Mouse (Mus musculus) stomach, embryonic 14.5 days (tissue): ENCODE measurements at regions not wholly inside any gene's neighbourhood (a gene's known extent, or its start where the extent isn't known, plus 50 kb on each side); places are given as distances from the start of the nearest gene placed in this dataset.

ENCODE experiments used
- ATAC-seq: fragments of 200-750 bp; cut with Nextera tagmentation; 2 replicates; pipeline ENCODE4 v1.8.0; 2017; ENCODE audit warnings: low read depth, moderate TSS enrichment; ENCODE audit not compliant: insufficient number of reproducible peaks, insufficient read depth, low FRiP score
- H3K27ac ChIP-seq: fragments of 300-500 bp; sonication (generic); 2 replicates; pipeline ENCODE4 v1.5.1; 2014; ENCODE audit warnings: mild to moderate bottlenecking, low read length, moderate library complexity, mixed read lengths
- H3K27me3 ChIP-seq: fragments of 300-500 bp; sonication (generic); 2 replicates; pipeline ENCODE4 v1.6.1; 2014; ENCODE audit warnings: low read length, control low read depth, mixed read lengths; ENCODE audit not compliant: control insufficient read depth, insufficient read depth
- H3K36me3 ChIP-seq: fragments of 300-500 bp; sonication (generic); 2 replicates; pipeline ENCODE4 v1.6.1; 2014; ENCODE audit warnings: mild to moderate bottlenecking, control low read depth, low read length, moderate library complexity, mixed read lengths; ENCODE audit not compliant: control insufficient read depth, insufficient read depth
- H3K4me1 ChIP-seq: fragments of 300-500 bp; sonication (generic); 2 replicates; pipeline ENCODE4 v1.6.1; 2014; ENCODE audit warnings: low read length, control low read depth, mixed read lengths; ENCODE audit not compliant: control insufficient read depth, insufficient read depth
- H3K4me2 ChIP-seq: fragments of 300-500 bp; sonication (generic); replicated peaks from 2 replicates; pipeline ENCODE4 v1.6.1; 2014; ENCODE audit warnings: low read depth, low read length, control low read depth
- H3K4me3 ChIP-seq: fragments of 300-500 bp; sonication (generic); 2 replicates; pipeline ENCODE4 v1.5.1; 2014; ENCODE audit warnings: low read depth, low read length, control low read depth
- H3K9ac ChIP-seq: fragments of 300-500 bp; sonication (generic); replicated peaks from 2 replicates; pipeline ENCODE4 v1.6.1; 2014; ENCODE audit warnings: low read depth, mild to moderate bottlenecking, control low read depth, low read length, moderate library complexity, mixed read lengths
- H3K9me3 ChIP-seq: fragments of 300-500 bp; sonication (generic); 2 replicates; pipeline ENCODE4 v1.6.1; 2016; ENCODE audit warnings: low read depth, low read length, control low read depth; ENCODE audit not compliant: control insufficient read depth
- WGBS: fragments of 180-500 bp; shearing (Covaris S2); extraction: QIAGEN DNeasy Blood & Tissue Kit; methylation state at CpG from one replicate; pipeline ENCODE4 v1.1.7; 2014; 5-methylcytosine and 5-hydroxymethylcytosine counted together

DNA sequence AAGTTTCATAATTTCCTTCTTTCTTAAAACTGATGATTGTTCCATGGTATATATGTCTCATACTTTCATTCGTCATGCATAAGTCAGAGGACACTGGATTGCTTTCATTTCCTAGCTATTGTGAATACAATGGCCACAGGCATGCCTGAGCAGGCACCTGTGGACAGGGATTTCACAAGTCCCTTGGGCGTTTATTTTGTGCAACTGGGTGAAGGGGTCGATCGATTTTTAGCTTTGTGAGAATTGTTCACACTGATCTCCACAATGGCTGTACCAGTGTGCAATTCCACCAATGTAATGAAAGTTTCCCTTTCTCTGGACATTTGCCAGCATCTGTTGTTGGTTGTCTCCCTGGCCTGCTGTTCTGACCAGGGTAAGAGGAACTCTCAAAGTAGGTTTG, 405.2 kb upstream of the Hs6st1 start:
- Histone ChIP-seq H3K9me3 (no peaks in the 10 kb centered on the region), H3K9ac (no peak overlapping the region), H3K36me3 (no peaks in the 10 kb centered on the region), H3K4me2 (no peak overlapping the region), H3K4me1 (no peaks in the 10 kb centered on the region), H3K27ac (no peak overlapping the region), H3K4me3 (no peak overlapping the region), H3K27me3 (no peaks in the 10 kb centered on the region)
- 74% methylated on average over 4 of the region's 4 CpGs for WGBS
- ATAC-seq: no peak

DNA sequence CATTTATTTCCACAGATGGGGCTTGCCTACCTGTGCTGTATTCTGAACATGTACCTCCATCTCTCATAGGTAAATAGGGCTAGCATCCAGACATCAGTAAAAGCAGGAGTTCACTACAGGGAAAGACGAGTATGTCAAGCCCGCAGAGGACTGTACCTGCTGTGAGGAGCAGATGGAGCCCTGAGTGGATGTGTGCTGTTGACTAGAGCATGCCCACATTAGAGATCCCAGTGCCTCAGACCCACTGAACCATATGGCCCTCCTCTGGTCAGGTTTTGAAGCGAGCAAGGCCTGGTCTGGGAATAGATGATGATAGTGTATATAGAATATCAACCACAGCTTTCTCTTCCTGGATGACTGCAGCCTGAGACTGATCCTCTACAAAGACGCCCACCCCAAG, 394.7 kb upstream of the Hs6st1 start:
- Histone ChIP-seq H3K27me3 (no peaks in the 10 kb centered on the region), H3K9me3 (no peaks in the 10 kb centered on the region), H3K4me3 (no peak overlapping the region), H3K36me3 (no peaks in the 10 kb centered on the region), H3K4me2 (no peak overlapping the region), H3K9ac (no peak overlapping the region), H3K4me1 (no peaks in the 10 kb centered on the region), H3K27ac (no peak overlapping the region)
- no peak for ATAC-seq
- WGBS: 84% methylated on average over 4 of the region's 4 CpGs

DNA sequence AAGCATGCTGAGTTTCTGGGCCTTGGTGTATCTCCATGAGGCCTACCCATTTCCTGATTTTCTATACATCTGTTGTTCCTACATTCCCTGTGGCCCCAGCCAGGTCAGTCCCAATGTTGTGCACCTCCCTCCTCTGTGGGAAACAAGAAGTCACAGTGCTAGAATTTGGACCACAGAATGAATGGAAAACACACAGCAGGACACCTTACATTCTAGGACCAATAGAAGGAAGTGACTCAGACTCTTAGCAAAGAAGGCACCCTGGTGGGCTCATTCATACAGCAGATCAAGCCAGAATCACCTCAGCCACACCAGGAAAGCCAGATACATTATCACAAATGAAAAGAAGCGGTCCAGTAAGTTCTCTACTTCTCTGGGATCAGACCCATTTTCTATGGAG, 394.2 kb upstream of the Hs6st1 start:
- Histone ChIP-seq H3K4me3 (no peak overlapping the region), H3K9ac (no peak overlapping the region), H3K36me3 (no peaks in the 10 kb centered on the region), H3K27me3 (no peaks in the 10 kb centered on the region), H3K4me1 (no peaks in the 10 kb centered on the region), H3K9me3 (no peaks in the 10 kb centered on the region), H3K27ac (no peak overlapping the region), H3K4me2 (no peak overlapping the region)
- no peak for ATAC-seq
- 93% methylated on average over 1 of the region's 1 CpGs for WGBS

DNA sequence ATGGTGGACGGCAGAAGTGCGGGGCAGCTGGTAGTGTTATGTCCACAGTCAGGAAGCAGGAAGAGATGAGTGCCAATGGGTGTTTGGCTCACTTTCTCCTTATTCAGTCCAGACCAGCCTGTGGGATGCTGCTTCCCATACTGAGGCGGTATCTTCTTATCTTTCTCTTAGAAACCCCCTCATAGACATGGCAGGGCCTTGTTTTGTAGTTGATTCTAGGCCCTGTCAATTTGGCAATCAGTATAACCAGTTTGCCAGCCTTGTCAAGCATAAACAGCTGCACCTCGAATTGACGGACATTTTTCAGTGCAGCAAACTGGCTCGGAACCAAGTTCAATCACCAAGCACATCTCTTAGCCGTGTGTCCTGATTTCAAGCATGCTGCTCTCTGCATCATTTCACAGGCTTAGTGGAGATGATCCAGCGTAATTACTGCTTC, 385.7 kb upstream of the Hs6st1 start:
- no peaks in the 10 kb centered on the region for H3K36me3 ChIP-seq
- no peaks in the 10 kb centered on the region for H3K9me3 ChIP-seq
- no peak for ATAC-seq
- WGBS: 81% methylated on average over 8 of the region's 8 CpGs
- no peak overlapping the region for H3K9ac ChIP-seq
- H3K4me2 ChIP-seq: no peak overlapping the region
- no peaks in the 10 kb centered on the region for H3K4me1 ChIP-seq
- H3K27me3 ChIP-seq: no peaks in the 10 kb centered on the region
- no peak overlapping the region for H3K27ac ChIP-seq
- no peak overlapping the region for H3K4me3 ChIP-seq

DNA sequence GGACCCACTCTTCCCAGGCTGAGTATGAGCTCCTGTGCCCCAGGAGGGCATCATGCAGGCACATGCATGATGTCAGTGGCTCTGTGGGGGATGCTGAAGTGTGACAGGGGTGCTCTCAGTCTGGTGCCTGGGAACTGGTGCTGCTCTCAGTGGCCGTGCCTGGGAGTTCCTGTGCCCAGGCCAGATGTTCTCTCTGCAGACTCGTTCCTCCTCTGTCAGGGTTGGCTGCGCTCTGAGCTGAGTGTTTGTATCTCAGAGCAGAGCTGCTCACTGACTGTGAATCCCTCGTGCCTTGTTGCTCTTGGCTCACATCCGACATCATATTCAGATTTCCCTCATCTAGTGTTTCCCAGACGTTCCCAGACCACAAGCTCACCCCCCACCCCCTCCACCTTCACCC, 382.5 kb upstream of the Hs6st1 start:
- Histone ChIP-seq H3K4me1 (no peaks in the 10 kb centered on the region), H3K4me2 (no peak overlapping the region), H3K36me3 (no peaks in the 10 kb centered on the region), H3K27ac (no peak overlapping the region), H3K9ac (no peak overlapping the region), H3K27me3 (no peaks in the 10 kb centered on the region), H3K9me3 (no peaks in the 10 kb centered on the region), H3K4me3 (no peak overlapping the region)
- 51% methylated on average over 6 of the region's 6 CpGs for WGBS
- ATAC-seq: no peak

DNA sequence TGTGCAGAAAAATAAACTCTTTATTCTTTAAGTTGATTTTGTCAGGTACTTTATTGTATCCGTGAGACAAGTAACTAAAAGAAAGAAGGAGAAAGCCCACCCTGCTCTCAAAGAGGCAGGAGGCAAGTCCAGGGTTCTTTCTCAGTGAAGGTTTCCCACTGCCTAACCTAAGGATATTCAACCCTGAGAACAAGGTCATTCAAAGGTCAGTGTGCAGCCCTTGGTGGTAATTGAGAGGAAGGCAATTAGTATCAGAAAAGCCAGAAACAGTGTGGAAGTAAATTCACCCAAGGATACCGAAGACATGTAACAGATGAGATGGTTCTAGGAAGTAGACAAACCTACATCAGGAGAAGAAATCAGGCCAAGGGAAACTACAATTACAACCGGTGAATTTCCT, 373.9 kb upstream of the Hs6st1 start:
- Histone ChIP-seq H3K27ac (no peak overlapping the region), H3K4me2 (no peak overlapping the region), H3K36me3 (no peaks in the 10 kb centered on the region), H3K9ac (no peak overlapping the region), H3K9me3 (no peaks in the 10 kb centered on the region), H3K4me3 (no peak overlapping the region), H3K4me1 (no peaks in the 10 kb centered on the region), H3K27me3 (no peaks in the 10 kb centered on the region)
- ATAC-seq: no peak
- WGBS: 44% methylated on average over 3 of the region's 3 CpGs

DNA sequence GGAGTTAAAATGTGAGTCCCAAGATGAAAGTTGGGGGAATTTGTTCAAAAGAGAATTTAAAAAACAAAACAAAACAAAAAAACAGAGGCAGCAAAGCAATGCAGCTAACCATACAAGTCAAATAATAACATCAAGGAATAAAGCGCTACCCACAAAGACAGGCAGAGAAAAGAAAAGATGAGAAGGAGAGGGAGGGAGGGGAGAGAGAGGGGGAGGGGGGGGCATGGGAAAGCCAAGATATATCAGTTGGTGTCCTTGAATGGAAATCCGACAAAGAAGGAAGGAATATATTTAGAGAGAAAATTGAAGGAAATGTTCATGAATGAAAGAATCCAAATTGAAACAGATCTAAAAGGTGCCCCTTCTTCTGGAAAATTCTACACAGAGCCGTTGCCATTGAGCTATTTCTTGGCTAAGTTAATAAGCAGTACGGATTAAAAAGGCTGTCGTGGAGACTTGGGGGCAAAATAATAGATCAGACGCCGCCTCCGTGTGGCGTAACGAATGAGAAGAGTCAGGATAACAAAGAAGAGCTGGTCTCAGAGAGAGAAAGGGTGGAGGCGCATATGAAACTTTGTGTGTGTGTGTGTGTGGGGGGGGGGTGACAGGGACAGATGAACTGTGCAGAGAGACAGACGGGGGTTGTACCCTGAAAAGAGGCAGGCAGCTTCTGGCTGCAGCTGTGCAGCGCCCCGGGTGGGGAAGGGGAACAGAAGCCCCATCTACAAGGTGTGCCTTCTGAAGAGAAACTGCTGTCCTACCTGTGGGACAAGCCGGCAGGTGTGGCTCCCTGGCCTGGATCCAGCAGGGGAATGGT, 373.2 kb upstream of the Hs6st1 start:
- no peaks in the 10 kb centered on the region for H3K36me3 ChIP-seq
- WGBS: 54% methylated on average over 15 of the region's 15 CpGs
- no peak overlapping the region for H3K9ac ChIP-seq
- H3K4me3 ChIP-seq: no peak overlapping the region
- no peak overlapping the region for H3K4me2 ChIP-seq
- H3K27ac ChIP-seq: no peak overlapping the region
- H3K9me3 ChIP-seq: no peaks in the 10 kb centered on the region
- H3K4me1 ChIP-seq: no peaks in the 10 kb centered on the region
- no peak for ATAC-seq
- H3K27me3 ChIP-seq: no peaks in the 10 kb centered on the region

DNA sequence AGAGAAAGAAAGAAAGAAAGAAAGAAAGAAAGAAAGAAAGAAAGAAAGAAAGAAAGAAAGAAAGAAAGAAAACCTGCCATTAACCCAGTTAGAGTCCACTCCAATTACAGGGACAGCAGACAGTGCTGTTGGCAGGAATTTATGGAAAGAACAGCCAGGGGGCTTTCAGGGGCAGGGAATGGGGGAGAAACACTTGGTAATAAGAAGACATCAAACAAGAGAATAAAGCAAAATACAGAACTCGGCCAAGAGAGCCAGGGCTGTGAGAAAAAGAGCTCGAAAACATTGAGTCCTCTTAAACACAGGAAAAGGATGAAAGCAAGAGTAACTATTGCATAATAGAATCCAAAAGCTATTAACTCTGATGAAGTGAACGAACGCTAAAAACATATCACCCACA, 371.0 kb upstream of the Hs6st1 start:
- no peaks in the 10 kb centered on the region for H3K36me3 ChIP-seq
- no peaks in the 10 kb centered on the region for H3K4me1 ChIP-seq
- H3K9ac ChIP-seq: no peak overlapping the region
- no peak overlapping the region for H3K4me2 ChIP-seq
- H3K27me3 ChIP-seq: no peaks in the 10 kb centered on the region
- ATAC-seq: no peak
- no peaks in the 10 kb centered on the region for H3K9me3 ChIP-seq
- WGBS: 34% methylated on average over 4 of the region's 4 CpGs
- no peak overlapping the region for H3K27ac ChIP-seq
- no peak overlapping the region for H3K4me3 ChIP-seq
